Mouse (Mus musculus): Measurements from ENCODE around the gene Txn2.

DNA sequence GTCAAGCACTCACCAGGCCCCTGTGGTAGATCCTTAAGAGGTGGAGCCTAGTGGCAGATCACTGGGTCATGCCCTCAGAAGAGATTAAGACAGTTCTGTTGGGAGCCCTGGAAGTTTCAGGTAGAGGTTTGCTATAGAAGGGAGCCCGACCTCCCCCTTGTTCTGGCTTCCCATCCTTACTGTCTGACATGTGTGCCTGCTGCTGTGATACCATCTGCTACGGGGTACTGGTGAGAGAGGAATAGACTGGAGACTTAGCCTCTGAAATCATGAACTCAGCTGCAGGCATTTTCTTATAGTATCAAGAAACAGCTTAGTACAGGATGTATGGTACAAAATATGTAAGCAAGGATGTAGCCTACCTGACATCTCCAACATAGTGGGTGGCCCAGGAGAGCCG lies 24.1 kb upstream of the Txn2 start:
- no peak for TF ChIP-seq CTCF (IDR thresholded peaks at IDR 0.05; ENCODE audit: borderline replicate concordance, control insufficient read depth, extremely low read depth, insufficient read depth, low read length, poor library complexity)
- TF ChIP-seq POLR2A (IDR thresholded peaks at IDR 0.05; ENCODE audit: control insufficient read depth, extremely low read depth, insufficient read depth, low read length, poor library complexity): no peak
